Mouse (Mus musculus) kidney, adult 2 months (tissue): ENCODE data around the gene Ubxn7.

Experiments
- CTCF ChIP-seq: fragments of 200-500 bp; conservative IDR thresholded peaks from 2 replicates; pipeline ENCODE4 v1.5.1; 2011; ENCODE audit warnings: low read depth, mild to moderate bottlenecking, control low read depth, low read length, moderate library complexity, mixed read lengths; ENCODE audit not compliant: insufficient read depth, insufficient read length
- POLR2A ChIP-seq: fragments of 200-500 bp; IDR thresholded peaks from one replicate; pipeline ENCODE4 v1.6.1; 2011; ENCODE audit warnings: low read depth, low read length, control low read depth

GRCm38 (mm10) chr16:32332040-32332555 lies at the start of gene Ubxn7:
- no peak for TF ChIP-seq CTCF
- TF ChIP-seq POLR2A = peak; percentile 36
